Mouse (Mus musculus): ENCODE results near the gene Slc25a42.
"Not testable (repeated sequence)": the region's sequence is repeated elsewhere in the genome, so short reads cannot be mapped to it uniquely, and the experiment has no call there.

The Slc25a42 gene

GRCm38 (mm10) chr8:70212112-70213055 is at the start of gene Slc25a42:
TSS of gene Slc25a42 (minus strand) at chr8:70212305.
- DNase-seq (ENCODE audit: low spot score), result peak; percentile 99

DNA sequence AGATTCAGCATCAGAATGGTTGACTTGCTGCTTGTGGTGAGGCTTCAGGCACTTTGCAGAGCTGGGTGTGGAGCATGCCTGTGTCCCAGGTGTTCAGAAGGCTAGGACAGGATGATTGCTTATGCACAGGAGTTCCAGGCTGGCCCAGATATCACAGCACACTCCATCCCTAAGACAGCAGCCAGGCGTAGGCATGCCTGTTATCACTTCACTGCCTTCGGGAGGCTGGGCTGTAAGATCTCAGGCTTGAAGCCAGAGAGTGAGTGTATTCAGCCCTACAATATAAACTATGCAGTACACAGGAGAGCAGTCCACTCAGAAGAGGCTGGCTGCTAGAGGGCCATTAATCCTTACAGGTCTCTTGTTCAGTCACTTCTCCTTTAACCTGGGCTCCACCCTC is 46.9 kb upstream of the Slc25a42 start:
- DNase-seq (ENCODE audit: low spot score), result no peak

- DNase-seq (ENCODE audit: low spot score), result no peak
Measured at GRCm38 (mm10) chr8:70258600-70258999, 46.5 kb upstream of the Slc25a42 start.

GRCm38 (mm10) chr8:70257456-70257855 is 45.4 kb upstream of the Slc25a42 start:
- DNase-seq (ENCODE audit: low spot score), result no peak

- no peak for DNase-seq (ENCODE audit: low spot score)
Measured at GRCm38 (mm10) chr8:70254628-70255027, 42.5 kb upstream of the Slc25a42 start.

- DNase-seq (ENCODE audit: low spot score), result no peak
Measured at GRCm38 (mm10) chr8:70247841-70248240, 35.7 kb upstream of the Slc25a42 start.

- no peak for DNase-seq (ENCODE audit: low spot score)
Measured at GRCm38 (mm10) chr8:70246622-70247021, 34.5 kb upstream of the Slc25a42 start.

DNA sequence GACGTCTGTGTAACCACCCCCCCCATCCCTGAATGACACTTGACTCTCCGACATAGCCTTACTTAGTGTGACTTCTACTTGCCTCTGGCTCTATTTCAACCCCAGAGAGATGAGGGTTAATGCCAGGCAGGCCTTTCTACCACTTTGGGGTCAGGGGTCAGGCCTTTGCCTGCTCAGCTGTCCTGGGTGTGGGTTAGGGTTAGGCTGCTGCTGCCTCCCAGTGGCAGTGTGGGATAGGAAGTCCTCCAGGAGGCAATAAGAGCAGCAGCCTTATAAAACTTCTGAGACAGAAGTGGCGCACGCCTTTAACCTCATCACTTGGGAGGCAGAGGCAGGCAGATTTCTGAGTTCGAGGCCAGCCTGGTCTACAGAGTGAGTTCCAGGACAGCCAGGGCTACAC is 28.5 kb upstream of the Slc25a42 start:
- DNase-seq (ENCODE audit: low spot score), result peak; percentile 5

DNA sequence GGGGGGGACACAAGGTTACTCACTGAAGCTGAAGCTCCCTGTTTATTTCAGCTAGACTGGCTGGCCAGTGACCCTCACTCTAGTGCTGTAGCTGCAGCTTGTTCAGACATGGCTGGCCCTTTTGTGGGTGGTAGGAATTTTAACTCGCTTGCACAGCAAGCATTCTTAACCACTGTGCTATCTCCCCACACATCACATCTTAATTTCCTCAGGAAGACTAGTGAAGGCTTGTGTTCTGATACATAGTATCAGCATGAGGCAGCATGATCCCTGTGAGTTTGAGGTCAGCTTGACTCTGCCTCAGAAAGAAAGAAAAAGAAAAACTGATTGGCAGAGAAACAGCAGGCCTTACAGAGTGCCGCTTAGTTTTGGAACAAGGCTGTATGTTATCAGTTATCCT is 25.7 kb upstream of the Slc25a42 start:
- DNase-seq (ENCODE audit: low spot score), result no peak

DNA sequence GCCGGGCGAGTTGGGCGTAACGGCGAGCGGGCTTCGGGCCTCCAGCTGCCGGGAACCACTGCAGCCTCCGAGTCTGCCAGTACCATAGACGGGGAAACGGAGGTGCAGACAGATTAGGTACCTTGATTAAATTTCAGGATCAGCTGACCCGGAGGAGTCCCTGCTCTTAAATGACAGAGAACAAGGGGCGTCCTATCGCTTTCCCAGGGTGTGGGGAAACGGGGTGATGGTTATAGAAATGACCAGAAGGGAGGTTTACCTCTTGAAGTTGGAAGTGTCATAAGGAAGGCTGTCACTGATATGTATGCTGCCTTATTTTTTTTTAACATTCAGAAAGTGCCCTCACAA is 22.6 kb upstream of the Slc25a42 start:
- no peak for DNase-seq (ENCODE audit: low spot score)

GRCm38 (mm10) chr8:70234080-70234780 is 22.1 kb upstream of the Slc25a42 start, which contains the start of the genes Sugp2 and Armc6:
TSS of gene Sugp2 (plus strand) at chr8:70234226.
TSS of gene Armc6 (minus strand) at chr8:70234466.
- peak; percentile 96 for DNase-seq (ENCODE audit: low spot score)

DNA sequence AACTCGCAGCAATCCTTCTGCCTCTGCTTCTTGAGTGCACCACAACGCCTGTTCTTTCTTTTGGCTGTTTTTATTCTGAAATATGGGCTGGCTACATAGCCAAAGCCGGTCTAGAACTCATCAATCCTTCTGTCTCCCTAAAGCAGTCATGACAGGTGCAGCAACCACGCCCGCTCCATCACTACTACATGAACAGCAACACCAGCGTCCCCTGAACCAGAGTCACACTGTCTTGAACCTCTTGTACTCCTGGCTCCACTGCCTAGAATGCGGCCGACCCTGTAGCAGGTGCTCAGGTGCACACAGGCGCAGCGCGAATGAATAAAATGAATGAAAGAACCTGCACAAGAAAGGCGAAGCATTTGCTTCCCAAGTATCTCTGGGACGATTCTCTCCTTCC is 21.5 kb upstream of the Slc25a42 start:
- no peak for DNase-seq (ENCODE audit: low spot score)

- DNase-seq (ENCODE audit: low spot score), result no peak
Measured at GRCm38 (mm10) chr8:70230837-70231236, 18.7 kb upstream of the Slc25a42 start.

DNA sequence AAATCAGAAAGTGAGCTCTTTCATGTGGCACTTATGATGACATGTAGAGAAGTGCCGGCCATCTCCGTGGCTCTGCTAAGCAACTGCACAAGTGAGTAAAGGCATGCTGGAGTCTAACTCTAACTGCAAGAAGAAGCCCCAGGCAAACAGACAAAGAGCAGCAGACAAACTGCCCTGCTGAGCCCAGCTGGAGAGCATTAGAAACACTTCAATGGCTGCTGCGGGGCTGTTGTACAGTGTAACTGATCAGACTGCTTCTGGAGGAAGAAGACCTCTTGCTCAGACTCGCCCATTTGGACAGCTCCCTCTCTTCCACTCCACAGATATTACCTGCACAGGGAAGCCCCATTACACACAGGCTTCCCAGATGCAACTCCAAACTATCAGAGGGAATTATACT is 15.9 kb upstream of the Slc25a42 start:
- no peak for DNase-seq (ENCODE audit: low spot score)

DNA sequence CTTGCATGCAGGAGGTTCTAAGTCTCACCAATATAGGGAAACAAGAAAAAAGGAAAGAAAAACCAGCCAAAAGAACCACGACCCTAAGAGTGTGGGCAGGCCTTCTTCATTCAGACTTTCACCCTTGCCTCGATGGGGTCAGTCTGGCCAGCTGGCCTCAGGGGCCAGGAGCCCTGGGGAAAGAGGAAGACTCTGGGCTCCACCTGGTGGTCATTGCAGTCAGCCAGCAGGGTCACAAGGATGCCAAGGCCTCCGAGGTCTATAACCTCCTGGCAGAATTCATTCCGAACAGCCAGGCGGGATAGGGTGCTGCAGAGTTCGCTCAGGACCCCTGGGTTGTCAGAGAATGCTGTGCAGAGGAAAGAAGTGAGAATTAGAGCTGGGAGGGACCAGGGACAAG is 11.2 kb upstream of the Slc25a42 start:
- DNase-seq (ENCODE audit: low spot score), result no peak

- no peak for DNase-seq (ENCODE audit: low spot score)
Measured at GRCm38 (mm10) chr8:70222041-70222440, 9.9 kb upstream of the Slc25a42 start.

- no peak for DNase-seq (ENCODE audit: low spot score)
Measured at GRCm38 (mm10) chr8:70220911-70221310, 8.8 kb upstream of the Slc25a42 start.

DNA sequence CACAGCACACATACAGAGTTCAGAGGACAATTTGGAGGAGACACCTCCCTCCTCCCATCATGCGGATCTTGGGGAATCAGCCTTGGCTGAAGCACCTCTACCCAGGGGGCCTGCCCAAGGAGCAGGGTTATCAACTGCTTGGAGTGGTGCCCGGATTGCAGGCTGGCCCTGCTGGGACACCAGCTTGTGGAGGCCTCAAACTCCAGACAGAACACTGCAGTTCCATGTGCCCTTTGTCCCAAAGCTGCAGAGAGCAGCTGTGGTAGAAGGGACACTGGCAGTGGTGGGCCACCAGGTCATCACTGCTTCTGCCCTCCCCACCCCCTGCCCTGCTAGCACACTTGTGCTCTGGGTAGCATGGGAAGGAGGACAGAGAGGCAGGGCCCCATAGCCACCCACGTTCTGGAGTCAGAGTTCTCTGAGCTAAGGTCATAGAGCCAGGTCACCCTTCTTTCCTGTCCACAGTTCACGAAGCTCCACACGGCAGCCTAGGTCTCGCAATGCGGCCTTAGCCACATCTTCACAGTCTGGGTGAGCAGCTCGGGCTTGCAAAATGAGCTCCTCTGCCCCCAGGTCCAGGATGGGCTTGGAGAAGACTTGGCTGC is 8.2 kb upstream of the Slc25a42 start:
- no peak for DNase-seq (ENCODE audit: low spot score)

GRCm38 (mm10) chr8:70219107-70219684 is 7.1 kb upstream of the Slc25a42 start:
- DNase-seq (ENCODE audit: low spot score), result no peak

DNA sequence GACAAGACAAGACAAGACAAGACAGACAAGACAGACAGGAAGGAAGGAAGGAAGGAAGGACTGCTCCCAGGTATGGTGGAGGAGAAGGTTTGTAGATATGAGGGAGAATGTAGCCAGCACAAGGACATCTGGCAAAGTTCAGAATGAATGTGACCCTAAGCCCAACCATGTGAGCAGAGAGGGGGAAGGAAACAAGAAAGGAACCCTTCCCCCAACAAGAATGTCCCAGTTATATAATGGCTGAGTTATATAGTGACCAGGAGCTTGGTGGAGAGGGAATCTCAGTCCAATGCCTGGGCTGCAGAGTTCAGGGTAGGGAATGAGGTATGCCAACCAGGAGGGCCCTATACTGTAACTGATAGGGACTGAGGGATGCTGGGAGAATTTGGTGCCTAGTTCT is 5.3 kb upstream of the Slc25a42 start:
- no peak for DNase-seq (ENCODE audit: low spot score)

DNA sequence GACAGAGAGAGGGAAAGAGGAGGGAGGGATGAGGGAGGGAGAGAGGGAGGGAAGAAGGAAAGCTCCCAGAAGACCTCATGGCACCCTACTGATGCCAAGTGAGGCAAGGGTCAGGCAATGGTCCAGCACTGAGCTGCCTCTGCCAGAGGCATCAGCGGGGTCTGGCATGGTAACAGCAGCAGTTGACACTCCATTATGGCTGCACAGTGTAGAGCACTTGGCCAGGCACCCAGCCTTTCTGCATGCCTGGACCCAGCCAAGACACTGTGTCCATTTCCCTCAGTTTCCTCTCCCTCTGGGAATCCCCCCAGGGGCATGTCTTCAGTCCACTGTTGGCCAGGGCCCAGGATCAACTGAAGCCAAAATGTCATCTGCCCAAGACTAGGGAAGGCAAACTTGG is 4.5 kb upstream of the Slc25a42 start:
- no peak for DNase-seq (ENCODE audit: low spot score)

- DNase-seq (ENCODE audit: low spot score), result not testable (repeated sequence)
Measured at GRCm38 (mm10) chr8:70216161-70216560, 4.1 kb upstream of the Slc25a42 start.
